Mouse (Mus musculus) 3T3-L1 (cell line): ENCODE results near the gene Phactr1.
A peak's percentile ranks its signal among the peaks of the same experiment; 100 is the strongest.

Source experiments
- DNase-seq: peaks from one replicate; pipeline ENCODE4 v3.0.0-alpha.2; 2015; ENCODE audit warnings: low read depth, low spot score

The Phactr1 gene

GRCm38 (mm10) chr13:42757654-42758400, 77.4 kb downstream of the Phactr1 start:
- DNase-seq, result no peak

GRCm38 (mm10) chr13:42759170-42759569, 78.7 kb downstream of the Phactr1 start:
- no peak for DNase-seq

GRCm38 (mm10) chr13:42760907-42761544, 80.6 kb downstream of the Phactr1 start:
- DNase-seq, result no peak

GRCm38 (mm10) chr13:42772314-42772713, 91.9 kb downstream of the Phactr1 start:
- no peak for DNase-seq

GRCm38 (mm10) chr13:42774040-42774439, 93.6 kb downstream of the Phactr1 start:
- no peak for DNase-seq

- no peak for DNase-seq
Measured at GRCm38 (mm10) chr13:42782151-42782550, 101.7 kb downstream of the Phactr1 start.

GRCm38 (mm10) chr13:42789221-42789620, 108.8 kb downstream of the Phactr1 start:
- DNase-seq, result no peak

GRCm38 (mm10) chr13:42792279-42792678, 111.9 kb downstream of the Phactr1 start:
- peak; percentile 52 for DNase-seq

GRCm38 (mm10) chr13:42800523-42800922, 120.1 kb downstream of the Phactr1 start:
- no peak for DNase-seq

- no peak for DNase-seq
Measured at GRCm38 (mm10) chr13:42804314-42804713, 123.9 kb downstream of the Phactr1 start.

- DNase-seq, result no peak
Measured at GRCm38 (mm10) chr13:42812762-42813161, 132.3 kb downstream of the Phactr1 start.

GRCm38 (mm10) chr13:42818378-42818777, 138.0 kb downstream of the Phactr1 start:
- peak; percentile 46 for DNase-seq

- DNase-seq, result no peak
Measured at GRCm38 (mm10) chr13:42820513-42820912, 140.1 kb downstream of the Phactr1 start.

GRCm38 (mm10) chr13:42821426-42822106, 141.1 kb downstream of the Phactr1 start:
- no peak for DNase-seq

- peak; percentile 85 for DNase-seq
Measured at GRCm38 (mm10) chr13:42822545-42822944, 142.1 kb downstream of the Phactr1 start.

- DNase-seq, result no peak
Measured at GRCm38 (mm10) chr13:42823875-42824274, 143.5 kb downstream of the Phactr1 start.

GRCm38 (mm10) chr13:42826602-42827001, 146.2 kb downstream of the Phactr1 start:
- peak; percentile 33 for DNase-seq

- no peak for DNase-seq
Measured at GRCm38 (mm10) chr13:42828978-42829377, 148.6 kb downstream of the Phactr1 start.

- peak; percentile 75 for DNase-seq
Measured at GRCm38 (mm10) chr13:42835441-42835840, 155.0 kb downstream of the Phactr1 start.

- no peak for DNase-seq
Measured at GRCm38 (mm10) chr13:42839358-42839757, 158.9 kb downstream of the Phactr1 start.

- DNase-seq, result no peak
Measured at GRCm38 (mm10) chr13:42852086-42852485, 171.7 kb downstream of the Phactr1 start.

GRCm38 (mm10) chr13:42853900-42854595, 173.6 kb downstream of the Phactr1 start:
- no peak for DNase-seq
